Mouse (Mus musculus) 416B (cell line): ENCODE data around the gene Btbd35f24.
"Not testable (repeated sequence)": the region's sequence is repeated elsewhere in the genome, so short reads cannot be mapped to it uniquely, and the experiment has no call there.

ENCODE experiments used
- DNase-seq: peaks from one replicate; pipeline ENCODE4 v3.0.0; 2011; ENCODE audit warnings: low read depth

Gene Btbd35f24

GRCm38 (mm10) chrX:3195727-3196126, at the start of gene Btbd35f24:
Gene Btbd35f24 (minus strand): TSS chrX:3195827.
- DNase-seq = not testable (repeated sequence)
